Mouse (Mus musculus) small intestine, adult 2 months (tissue): Measurements from ENCODE around the gene Oip5.

Experiments used
- CTCF ChIP-seq: fragments of 200-500 bp; IDR thresholded peaks from 2 replicates; pipeline ENCODE4 v1.5.1; 2012; ENCODE audit warnings: low read depth, mild to moderate bottlenecking, control low read depth, inconsistent platforms, low read length, moderate library complexity, mixed read lengths; ENCODE audit not compliant: insufficient replicate concordance, insufficient read length; ENCODE audit errors: extremely low read depth
- POLR2A ChIP-seq: fragments of 200-500 bp; IDR thresholded peaks from 2 replicates; pipeline ENCODE4 v1.6.1; 2012; ENCODE audit warnings: low read depth, mild to moderate bottlenecking, control low read depth, inconsistent platforms, low read length, moderate library complexity

- TF ChIP-seq CTCF (no peak), POLR2A (no peak)
Observed at GRCm38 (mm10) chr2:119581571-119581970, 36.7 kb downstream of the Oip5 start.
